In the genomic region with DNA sequence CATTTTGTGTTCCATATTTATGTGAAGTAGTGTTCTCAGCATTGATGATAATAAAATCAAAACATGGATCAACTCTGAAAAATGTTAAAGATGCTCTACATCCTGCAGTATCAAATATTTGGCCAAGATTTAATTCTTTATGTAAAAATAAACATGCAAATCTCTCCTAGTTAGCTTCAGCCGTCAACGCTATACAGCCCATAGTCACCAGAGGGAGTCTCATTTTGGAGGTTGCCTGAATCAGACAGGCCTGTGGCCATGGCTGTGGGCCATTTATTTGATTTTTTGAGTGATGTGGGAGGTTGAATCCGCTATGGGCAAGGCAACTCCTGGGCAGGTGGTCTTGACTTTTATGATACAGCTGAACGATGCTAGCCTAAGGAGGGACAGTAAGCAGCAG, we compare ENCODE assay signal across 22 mouse cellular contexts.
DNase-seq lines count a peak whose midpoint lies in the region; ATAC-seq and TF ChIP-seq lines count a peak whose summit lies in the region.
"Had no signal": no experiment of that assay in that cellular context is flagged by ENCODE, and none has a peak within 500 bp of the region (broad histone marks: within the 10 kb centered on the region; RNA-seq: fewer than 3 reads in every experiment).

No protein-coding gene starts in this region.

- no peak overlapping the region for H3K27ac ChIP-seq in hindbrain, postnatal 0 days
- H3K27ac ChIP-seq in hindbrain, embryonic 12.5 days: no peak overlapping the region
- H3K27ac ChIP-seq in left cerebral cortex, adult 2 months: no peak overlapping the region
- H3K27ac ChIP-seq: embryonic facial prominence, embryonic 13.5 days; heart, embryonic 10.5 days; hindbrain, embryonic 13.5 days had no signal

- peak; percentile 30 for TF ChIP-seq CTCF in hindbrain, postnatal 0 days (IDR thresholded peaks at IDR 0.05; ENCODE audit: low read depth)
- TF ChIP-seq CTCF in left cerebral cortex, adult 2 months (IDR thresholded peaks at IDR 0.05): peak; percentile 26

- H3K4me3 ChIP-seq in hindbrain, postnatal 0 days (ENCODE audit: low read length): no peak overlapping the region
- no peak overlapping the region for H3K4me3 ChIP-seq in hindbrain, embryonic 12.5 days
- H3K4me3 ChIP-seq in left cerebral cortex, adult 2 months: no peak overlapping the region
- H3K4me3 ChIP-seq: embryonic facial prominence, embryonic 13.5 days; heart, embryonic 10.5 days; hindbrain, embryonic 13.5 days had no signal

- H3K27me3 ChIP-seq in hindbrain, postnatal 0 days (ENCODE audit: insufficient read depth, low read length): no peaks in the 10 kb centered on the region
- H3K27me3 ChIP-seq in hindbrain, embryonic 12.5 days: no peaks in the 10 kb centered on the region
- H3K27me3 ChIP-seq: embryonic facial prominence, embryonic 13.5 days; hindbrain, embryonic 13.5 days had no signal

- H3K4me2 ChIP-seq in hindbrain, postnatal 0 days (ENCODE audit: low read depth, low read length): no peak overlapping the region
- no peak overlapping the region for H3K4me2 ChIP-seq in hindbrain, embryonic 12.5 days (replicated peaks)
- H3K4me2 ChIP-seq: embryonic facial prominence, embryonic 13.5 days; hindbrain, embryonic 13.5 days had no signal

- intact Hi-C loops in left cerebral cortex, adult 2 months (cut with DNase I): no loop called here
- intact Hi-C loops in left cerebral cortex, postnatal 10 days (cut with DNase I): no loop called here

- H3K4me1 ChIP-seq in hindbrain, postnatal 0 days (ENCODE audit: insufficient read depth, low read length): no peaks in the 10 kb centered on the region
- no peaks in the 10 kb centered on the region for H3K4me1 ChIP-seq in hindbrain, embryonic 12.5 days
- H3K4me1 ChIP-seq: embryonic facial prominence, embryonic 13.5 days; heart, embryonic 10.5 days; hindbrain, embryonic 13.5 days had no signal

- no peak for ATAC-seq in hindbrain, postnatal 0 days
- no peak for ATAC-seq in hindbrain, embryonic 12.5 days (ENCODE audit: low FRiP score)
- ATAC-seq: CD4-positive, CD25-positive, alpha-beta regulatory T cell, adult 4 months; forebrain, embryonic 14.5 days had no signal

- 75% methylated on average over 4 of the region's 4 CpGs for WGBS in hindbrain, postnatal 0 days
- WGBS in hindbrain, embryonic 12.5 days: 90% methylated on average over 4 of the region's 4 CpGs

- H3K9ac ChIP-seq in hindbrain, postnatal 0 days (replicated peaks; ENCODE audit: low read length): no peak overlapping the region
- no peak overlapping the region for H3K9ac ChIP-seq in hindbrain, embryonic 12.5 days
- H3K9ac ChIP-seq: embryonic facial prominence, embryonic 13.5 days; hindbrain, embryonic 13.5 days had no signal

- peak; percentile 32 to 45 for DNase-seq in cerebellum, postnatal 10 days
- DNase-seq in cerebellum, postnatal 14 days: no peak
- DNase-seq in hindbrain, postnatal 0 days (ENCODE audit: low spot score): no peak
- no peak for DNase-seq in left cerebral cortex, adult 2 months (ENCODE audit: extremely low spot score in 1 of 2, low spot score in 2 of 2)
- DNase-seq in left cerebral cortex, postnatal 10 days (ENCODE audit: extremely low spot score in 1 of 2, low spot score in 2 of 2): no peak
- DNase-seq in right cerebral cortex, postnatal 4 days: peak; percentile 11
- no peak for DNase-seq in right cerebral cortex, postnatal 36 days (ENCODE audit: low spot score in 2 of 2)
- DNase-seq: adrenal gland, adult 8-10 months; adrenal gland, postnatal 36 days; B cell, adult 2 months; cerebellum, adult 2 months; cerebellum, postnatal 25 days; heart, adult 18-20 months; heart, postnatal 10 days; heart, postnatal 4 days had no signal

- H3K36me3 ChIP-seq in hindbrain, postnatal 0 days (ENCODE audit: insufficient read depth, low read length): no peaks in the 10 kb centered on the region
- H3K36me3 ChIP-seq in hindbrain, embryonic 12.5 days: no peaks in the 10 kb centered on the region
- H3K36me3 ChIP-seq: embryonic facial prominence, embryonic 13.5 days; G1E; heart, embryonic 10.5 days; hindbrain, embryonic 13.5 days had no signal

- H3K9me3 ChIP-seq in hindbrain, postnatal 0 days (ENCODE audit: low read length): no peaks in the 10 kb centered on the region
- H3K9me3 ChIP-seq in hindbrain, embryonic 12.5 days (replicated peaks): no peaks in the 10 kb centered on the region
- H3K9me3 ChIP-seq: embryonic facial prominence, embryonic 13.5 days; heart, embryonic 10.5 days; hindbrain, embryonic 13.5 days had no signal

Comparison
In these comparisons a context has a peak if more than half of its experiments do, and no peak if none do; other contexts are left out.
1. DNase-seq: peak in cerebellum, postnatal 10 days (2 of 2) and right cerebral cortex, postnatal 4 days (single experiment); none in cerebellum, postnatal 14 days (0 of 2), hindbrain, postnatal 0 days (single experiment), left cerebral cortex, adult 2 months (0 of 2), left cerebral cortex, postnatal 10 days (0 of 2) and right cerebral cortex, postnatal 36 days (0 of 2).